In the genomic region with DNA sequence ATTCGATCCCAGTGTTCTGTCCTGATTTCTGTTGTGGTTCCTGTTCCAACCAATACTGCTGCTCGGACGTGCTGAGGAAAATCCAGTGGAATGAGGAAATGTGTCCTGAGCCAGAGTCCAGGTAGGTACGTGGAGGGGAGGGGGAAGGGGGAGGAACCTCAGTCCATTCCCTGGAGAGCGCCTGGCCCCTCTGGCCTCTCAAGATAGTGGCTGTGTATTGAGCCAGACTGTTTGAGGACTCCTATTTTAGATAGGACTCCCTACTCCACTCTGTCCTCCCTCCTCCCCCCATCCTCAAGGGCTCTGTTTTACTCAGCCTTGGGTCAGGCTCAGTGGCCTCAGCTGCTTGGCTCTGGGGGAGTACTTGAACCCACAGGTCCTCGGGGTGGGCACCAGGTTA, we compare ENCODE assay signal across 10 mouse cellular contexts. TPM values are rescaled to one million over a fixed set of nuclear protein-coding genes. Genes with fewer than 3 reads are reported as not detected.
DNase-seq lines count a peak whose midpoint lies in the region; ATAC-seq and TF ChIP-seq lines count a peak whose summit lies in the region.
"Had no signal": no experiment of that assay in that cellular context is flagged by ENCODE, and none has a peak within 500 bp of the region (broad histone marks: within the 10 kb centered on the region; RNA-seq: fewer than 3 reads in every experiment).

No protein-coding gene starts in this region.

- H3K9ac ChIP-seq in intestine, postnatal 0 days (ENCODE audit: low read depth, low read length), result peak overlapping the region; percentile 42; the same call in 1 of the 2 replicates
- H3K9ac ChIP-seq in limb, embryonic 14.5 days (ENCODE audit: low read depth, low read length, severe bottlenecking), result peak overlapping the region; percentile 3; the same call in 1 of the 2 replicates
- no peak overlapping the region for H3K9ac ChIP-seq in stomach, embryonic 14.5 days (replicated peaks; ENCODE audit: low read depth, low read length)
- H3K9ac ChIP-seq in hindbrain, embryonic 12.5 days, result no peak overlapping the region
- H3K9ac ChIP-seq: midbrain, embryonic 12.5 days had no signal

- TF ChIP-seq CTCF in intestine, postnatal 0 days (IDR thresholded peaks at IDR 0.05; ENCODE audit: low read depth), result no peak

- peak; percentile 88 for ATAC-seq in intestine, postnatal 0 days
- ATAC-seq in limb, embryonic 14.5 days (ENCODE audit: low FRiP score, low read depth), result no peak
- peak; percentile 83 for ATAC-seq in stomach, embryonic 14.5 days (ENCODE audit: insufficient number of reproducible peaks, insufficient read depth, low FRiP score, low read depth)
- no peak for ATAC-seq in hindbrain, embryonic 12.5 days (ENCODE audit: low FRiP score)
- ATAC-seq: activated CD4-positive, CD25-positive, alpha-beta regulatory T cell, adult 4 months had no signal

- H3K9me3 ChIP-seq in intestine, postnatal 0 days (ENCODE audit: control insufficient read depth), result no peaks in the 10 kb centered on the region
- H3K9me3 ChIP-seq in limb, embryonic 14.5 days (ENCODE audit: control insufficient read depth, low read length), result no peaks in the 10 kb centered on the region
- H3K9me3 ChIP-seq in stomach, embryonic 14.5 days (ENCODE audit: control insufficient read depth, low read depth, low read length), result no peaks in the 10 kb centered on the region
- no peaks in the 10 kb centered on the region for H3K9me3 ChIP-seq in hindbrain, embryonic 12.5 days (replicated peaks)
- H3K9me3 ChIP-seq: midbrain, embryonic 12.5 days had no signal

- H3K4me3 ChIP-seq in intestine, postnatal 0 days (ENCODE audit: low read depth, low read length), result no peak overlapping the region
- H3K4me3 ChIP-seq in limb, embryonic 14.5 days (replicated peaks; ENCODE audit: low read length), result no peak overlapping the region
- no peak overlapping the region for H3K4me3 ChIP-seq in stomach, embryonic 14.5 days (ENCODE audit: low read depth, low read length)
- no peak overlapping the region for H3K4me3 ChIP-seq in hindbrain, embryonic 12.5 days
- H3K4me3 ChIP-seq: midbrain, embryonic 12.5 days had no signal

- peaks cover 5% of the 10 kb centered on the region; the same call in 1 of the 2 replicates for H3K4me1 ChIP-seq in intestine, postnatal 0 days (replicated peaks; ENCODE audit: control insufficient read depth, insufficient read depth, low read length)
- H3K4me1 ChIP-seq in limb, embryonic 14.5 days (ENCODE audit: control insufficient read depth, insufficient read depth, low read length), result peaks cover 13% of the 10 kb centered on the region; the same call in 1 of the 2 replicates
- H3K4me1 ChIP-seq in stomach, embryonic 14.5 days (ENCODE audit: control insufficient read depth, insufficient read depth, low read length), result peaks cover 14% of the 10 kb centered on the region; the same call in 1 of the 2 replicates
- peaks cover 11% of the 10 kb centered on the region for H3K4me1 ChIP-seq in hindbrain, embryonic 12.5 days

- no peaks in the 10 kb centered on the region; the same call in 1 of the 2 replicates for H3K36me3 ChIP-seq in intestine, postnatal 0 days (ENCODE audit: control insufficient read depth, insufficient read depth)
- no peaks in the 10 kb centered on the region; the same call in 1 of the 2 replicates for H3K36me3 ChIP-seq in limb, embryonic 14.5 days (ENCODE audit: control insufficient read depth, insufficient read depth, low read length)
- no peaks in the 10 kb centered on the region for H3K36me3 ChIP-seq in stomach, embryonic 14.5 days (ENCODE audit: control insufficient read depth, insufficient read depth, low read length)
- no peaks in the 10 kb centered on the region for H3K36me3 ChIP-seq in hindbrain, embryonic 12.5 days
- H3K36me3 ChIP-seq: midbrain, embryonic 12.5 days had no signal

- H3K27me3 ChIP-seq in intestine, postnatal 0 days (replicated peaks; ENCODE audit: control insufficient read depth, insufficient read depth, low read length), result no peaks in the 10 kb centered on the region
- H3K27me3 ChIP-seq in limb, embryonic 14.5 days (ENCODE audit: control insufficient read depth, insufficient read depth, low read length), result no peaks in the 10 kb centered on the region
- no peaks in the 10 kb centered on the region for H3K27me3 ChIP-seq in stomach, embryonic 14.5 days (ENCODE audit: control insufficient read depth, insufficient read depth, low read length)
- H3K27me3 ChIP-seq in hindbrain, embryonic 12.5 days, result no peaks in the 10 kb centered on the region

- H3K4me2 ChIP-seq in intestine, postnatal 0 days (replicated peaks; ENCODE audit: low read depth), result peak overlapping the region; percentile 84
- no peak overlapping the region for H3K4me2 ChIP-seq in limb, embryonic 14.5 days (replicated peaks; ENCODE audit: low read depth, low read length, severe bottlenecking)
- peak overlapping the region; percentile 18 for H3K4me2 ChIP-seq in stomach, embryonic 14.5 days (replicated peaks; ENCODE audit: low read depth, low read length)
- H3K4me2 ChIP-seq in hindbrain, embryonic 12.5 days (replicated peaks), result no peak overlapping the region
- H3K4me2 ChIP-seq: midbrain, embryonic 12.5 days had no signal

- no peak for TF ChIP-seq POLR2A in limb, embryonic 14.5 days (IDR thresholded peaks at IDR 0.05; ENCODE audit: borderline replicate concordance, extremely low read depth, insufficient read depth, insufficient read length)

- peak; percentile 31 for DNase-seq in kidney, adult 18-20 months
- no peak for DNase-seq in kidney, adult 9 months
- no peak for DNase-seq in limb, embryonic 14.5 days (ENCODE audit: low spot score)
- DNase-seq in urinary bladder, adult 2 months (ENCODE audit: low spot score), result no peak
- DNase-seq in right cerebral cortex, adult 18-20 months, result no peak

- peak overlapping the region; percentile 88 for H3K27ac ChIP-seq in intestine, postnatal 0 days (ENCODE audit: low read depth, low read length)
- no peak overlapping the region for H3K27ac ChIP-seq in limb, embryonic 14.5 days (replicated peaks; ENCODE audit: low read depth, low read length)
- H3K27ac ChIP-seq in stomach, embryonic 14.5 days (ENCODE audit: low read length), result no peak overlapping the region
- no peak overlapping the region for H3K27ac ChIP-seq in hindbrain, embryonic 12.5 days
- H3K27ac ChIP-seq: midbrain, embryonic 12.5 days had no signal

- 31% methylated on average over 6 of the region's 6 CpGs for WGBS in intestine, postnatal 0 days
- WGBS in limb, embryonic 14.5 days, result 53% methylated on average over 6 of the region's 6 CpGs
- 54% methylated on average over 6 of the region's 6 CpGs for WGBS in stomach, embryonic 14.5 days
- 75% methylated on average over 6 of the region's 6 CpGs for WGBS in hindbrain, embryonic 12.5 days

RNA-seq across cellular contexts. Expression of a gene that starts 2.5 kb away (rescaled TPM):
- polyA plus RNA-seq in intestine, postnatal 0 days (2015; fragmentation: Nextera tagmentation; extraction: Ambion mirVana), result 303 and 311 TPM in 2 replicates
- 150 and 245 TPM in 2 replicates for polyA plus RNA-seq in limb, embryonic 14.5 days (2012; rRNA removed)
- polyA plus RNA-seq in limb, embryonic 14.5 days (2014; fragmentation: Nextera tagmentation; extraction: Ambion mirVana), result 82.4 and 86.7 TPM in 2 replicates
- 75.0 and 84.4 TPM in 2 replicates for polyA plus RNA-seq in stomach, embryonic 14.5 days (2014; fragmentation: Nextera tagmentation; extraction: Ambion mirVana)
- polyA plus RNA-seq in urinary bladder, adult 2 months (2012; rRNA removed), result 201 and 202 TPM in 2 replicates
- polyA plus RNA-seq in hindbrain, embryonic 12.5 days (2016; fragmentation: Nextera tagmentation; extraction: Ambion mirVana), result 52.3 and 56.6 TPM in 2 replicates

RNA-seq across cellular contexts. Expression of a gene that starts 18.6 kb away (rescaled TPM):
- polyA plus RNA-seq in intestine, postnatal 0 days (2015; fragmentation: Nextera tagmentation; extraction: Ambion mirVana), result 16.1 and 17.1 TPM in 2 replicates
- 33.5 and 50.8 TPM in 2 replicates for polyA plus RNA-seq in limb, embryonic 14.5 days (2012; rRNA removed)
- 12.5 and 13.7 TPM in 2 replicates for polyA plus RNA-seq in limb, embryonic 14.5 days (2014; fragmentation: Nextera tagmentation; extraction: Ambion mirVana)
- 11.6 and 12.2 TPM in 2 replicates for polyA plus RNA-seq in stomach, embryonic 14.5 days (2014; fragmentation: Nextera tagmentation; extraction: Ambion mirVana)
- 37.3 and 41.4 TPM in 2 replicates for polyA plus RNA-seq in urinary bladder, adult 2 months (2012; rRNA removed)
- 8.0 and 9.9 TPM in 2 replicates for polyA plus RNA-seq in hindbrain, embryonic 12.5 days (2016; fragmentation: Nextera tagmentation; extraction: Ambion mirVana)

RNA-seq across cellular contexts. Expression of a gene that starts 33.0 kb away (rescaled TPM):
- 7.5 and 8.9 TPM in 2 replicates for polyA plus RNA-seq in intestine, postnatal 0 days (2015; fragmentation: Nextera tagmentation; extraction: Ambion mirVana)
- 30.5 and 40.3 TPM in 2 replicates for polyA plus RNA-seq in limb, embryonic 14.5 days (2012; rRNA removed)
- polyA plus RNA-seq in limb, embryonic 14.5 days (2014; fragmentation: Nextera tagmentation; extraction: Ambion mirVana), result 22.2 and 25.1 TPM in 2 replicates
- polyA plus RNA-seq in stomach, embryonic 14.5 days (2014; fragmentation: Nextera tagmentation; extraction: Ambion mirVana), result 27.2 and 29.3 TPM in 2 replicates
- polyA plus RNA-seq in urinary bladder, adult 2 months (2012; rRNA removed), result 17.1 and 17.6 TPM in 2 replicates
- 29.3 and 31.8 TPM in 2 replicates for polyA plus RNA-seq in hindbrain, embryonic 12.5 days (2016; fragmentation: Nextera tagmentation; extraction: Ambion mirVana)

RNA-seq across cellular contexts. Expression of a gene that starts 41.4 kb away (rescaled TPM):
- polyA plus RNA-seq in intestine, postnatal 0 days (2015; fragmentation: Nextera tagmentation; extraction: Ambion mirVana), result 12.1 and 12.7 TPM in 2 replicates
- polyA plus RNA-seq in limb, embryonic 14.5 days (2012; rRNA removed), result 9.0 and 9.1 TPM in 2 replicates
- 13.5 and 15.3 TPM in 2 replicates for polyA plus RNA-seq in limb, embryonic 14.5 days (2014; fragmentation: Nextera tagmentation; extraction: Ambion mirVana)
- 12.9 and 13.1 TPM in 2 replicates for polyA plus RNA-seq in stomach, embryonic 14.5 days (2014; fragmentation: Nextera tagmentation; extraction: Ambion mirVana)
- 10.9 and 14.0 TPM in 2 replicates for polyA plus RNA-seq in urinary bladder, adult 2 months (2012; rRNA removed)
- polyA plus RNA-seq in hindbrain, embryonic 12.5 days (2016; fragmentation: Nextera tagmentation; extraction: Ambion mirVana), result 11.9 and 12.1 TPM in 2 replicates

RNA-seq across cellular contexts. Expression of a gene that starts 41.5 kb away (rescaled TPM):
- polyA plus RNA-seq in intestine, postnatal 0 days (2015; fragmentation: Nextera tagmentation; extraction: Ambion mirVana), result 683 and 718 TPM in 2 replicates
- polyA plus RNA-seq in limb, embryonic 14.5 days (2012; rRNA removed), result 122 and 191 TPM in 2 replicates
- polyA plus RNA-seq in limb, embryonic 14.5 days (2014; fragmentation: Nextera tagmentation; extraction: Ambion mirVana), result 658 and 664 TPM in 2 replicates
- 633 and 676 TPM in 2 replicates for polyA plus RNA-seq in stomach, embryonic 14.5 days (2014; fragmentation: Nextera tagmentation; extraction: Ambion mirVana)
- 118 and 126 TPM in 2 replicates for polyA plus RNA-seq in urinary bladder, adult 2 months (2012; rRNA removed)
- 746 and 747 TPM in 2 replicates for polyA plus RNA-seq in hindbrain, embryonic 12.5 days (2016; fragmentation: Nextera tagmentation; extraction: Ambion mirVana)

Comparison
In these comparisons a context has a peak if more than half of its experiments do, and no peak if none do; other contexts are left out.
1. ATAC-seq: peak in intestine, postnatal 0 days (single experiment) and stomach, embryonic 14.5 days (single experiment); none in limb, embryonic 14.5 days (single experiment) and hindbrain, embryonic 12.5 days (single experiment).
2. H3K4me2 ChIP-seq: peak in intestine, postnatal 0 days (single experiment) and stomach, embryonic 14.5 days (single experiment); none in limb, embryonic 14.5 days (single experiment) and hindbrain, embryonic 12.5 days (single experiment).
3. H3K9ac ChIP-seq: peak in intestine, postnatal 0 days (single experiment) and limb, embryonic 14.5 days (single experiment); none in stomach, embryonic 14.5 days (single experiment) and hindbrain, embryonic 12.5 days (single experiment).